ENCODE assay signal across 14 mouse cellular contexts in the genomic region with DNA sequence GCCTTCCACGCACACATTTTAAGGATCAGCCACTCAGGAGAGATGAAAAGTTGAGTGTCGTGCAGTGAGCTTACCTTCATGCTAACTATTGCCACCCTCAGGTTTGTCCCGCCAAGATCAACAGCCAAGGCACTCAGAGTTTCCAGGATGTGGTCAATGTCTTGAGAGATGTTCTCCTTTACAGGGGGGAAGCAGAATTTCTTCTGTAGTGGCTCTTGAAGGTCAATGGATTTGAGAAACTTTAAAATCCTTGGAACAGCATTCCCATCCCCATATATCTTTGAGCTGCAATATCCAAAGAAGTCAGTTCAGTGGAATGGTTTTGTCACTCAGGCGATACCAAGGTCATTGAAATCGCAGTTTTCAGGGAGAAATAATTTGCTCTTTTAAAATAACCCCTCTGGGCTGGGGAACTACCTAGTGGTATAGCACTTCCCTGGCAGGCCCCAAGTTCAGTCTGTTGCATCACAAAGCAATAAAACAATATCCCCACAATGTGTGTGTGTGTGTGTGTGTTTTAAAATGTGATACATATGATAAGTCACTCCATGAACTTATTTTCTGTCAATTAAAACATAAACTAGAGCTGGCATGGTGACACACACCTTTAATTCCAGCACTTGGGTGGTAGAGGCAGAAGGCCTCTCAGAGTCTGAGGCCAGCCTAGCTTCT.
"Had no signal": no experiment of that assay in that cellular context is flagged by ENCODE, and none has a peak within 500 bp of the region (broad histone marks: within the 10 kb centered on the region; RNA-seq: fewer than 3 reads in every experiment).

No protein-coding gene starts in this region.

- H3K4me3 ChIP-seq: kidney, embryonic 15.5 days; liver, embryonic 15.5 days; midbrain, embryonic 15.5 days; neural tube, embryonic 15.5 days; stomach, embryonic 15.5 days had no signal

- H3K27ac ChIP-seq: kidney, embryonic 15.5 days; liver, embryonic 15.5 days; midbrain, embryonic 15.5 days; neural tube, embryonic 15.5 days; stomach, embryonic 15.5 days had no signal

- H3K4me1 ChIP-seq: kidney, embryonic 15.5 days; liver, embryonic 15.5 days; midbrain, embryonic 15.5 days; neural tube, embryonic 15.5 days; stomach, embryonic 15.5 days had no signal

- DNase-seq: kidney, postnatal 14 days; left cerebral cortex, postnatal 4 days; lung, adult 2 months; lung, postnatal 36 days; right cerebral cortex, adult 18-20 months; right cerebral cortex, postnatal 25 days; spleen, adult 18-20 months; thymus, postnatal 4 days had no signal

- H3K27me3 ChIP-seq: kidney, embryonic 15.5 days; liver, embryonic 15.5 days; neural tube, embryonic 15.5 days; stomach, embryonic 15.5 days had no signal

- ATAC-seq: lung, postnatal 0 days; midbrain, embryonic 15.5 days had no signal
